Mouse (Mus musculus) leukemia stem cell, adult 10-12 weeks (primary cell): Measurements from ENCODE around the gene Umodl1. TPM values are rescaled to one million over a fixed set of nuclear protein-coding genes. Genes with fewer than 3 reads are reported as not detected.

Experiments
- polyA plus RNA-seq: library from polyadenylated mRNA; stranded (reverse); fragments of >175 nt; gene quantifications from 2 replicates; pipeline ENCODE4 v1.2.3, GENCODE M21; 2012; ENCODE audit warnings: low replicate concordance

The Umodl1 gene
- not detected in 2 replicates for polyA plus RNA-seq

GRCm38 (mm10) chr17:30954340-30954739 is at the start of gene Umodl1:
Gene Umodl1, plus strand, starts transcription at chr17:30954640.

GRCm38 (mm10) chr17:31057151-31057890 is 102.9 kb downstream of the Umodl1 start, which contains the start of gene Abcg1:
Gene Abcg1, plus strand, starts transcription at chr17:31057675.

Other genes with a start within 250 kb of the Umodl1 start
- 0.05 TPM in 1 of 2 replicates, not detected in the other for gene Glp1r, start 52.8 kb upstream of the Umodl1 start, polyA plus RNA-seq
- gene Abcg1, start 103.0 kb downstream of the Umodl1 start, polyA plus RNA-seq, result 17.0 and 23.7 TPM in 2 replicates
- gene Tff3, start 175.0 kb downstream of the Umodl1 start, polyA plus RNA-seq, result not detected in 2 replicates
- gene Tff2, start 189.6 kb downstream of the Umodl1 start, polyA plus RNA-seq, result not detected in 2 replicates
- not detected in 2 replicates for gene Tff1, start 210.6 kb downstream of the Umodl1 start, polyA plus RNA-seq
- not detected in 2 replicates for gene Tmprss3, start 244.3 kb downstream of the Umodl1 start, polyA plus RNA-seq